Mouse (Mus musculus) MEL (cell line): ENCODE data around the gene Gm11037. TPM values are rescaled to one million over a fixed set of nuclear protein-coding genes. Genes with fewer than 3 reads are reported as not detected.

Experiments
- DNase-seq: peaks from one replicate; pipeline ENCODE4 v3.0.0; 2011; ENCODE audit warnings: low read depth, low spot score
- H3K27ac ChIP-seq: 2 replicates; pipeline ENCODE4 v1.5.1; 2012; ENCODE audit warnings: low read depth, mild to moderate bottlenecking, control low read depth, low read length, moderate library complexity; ENCODE audit not compliant: control insufficient read depth
- H3K27me3 ChIP-seq, 2 experiments: fragments of 150-350 bp in 1 of 2; sonication (generic) in 1 of 2; 2 replicates each; pipeline ENCODE4 v1.6.1; 2012; ENCODE audit warnings: low read length in 2 of 2, mild to moderate bottlenecking in 2 of 2, improper control_type of control experiment in 1 of 2, moderate library complexity in 1 of 2; ENCODE audit not compliant: insufficient read depth in 2 of 2, control insufficient read depth in 1 of 2
- H3K36me3 ChIP-seq, 2 experiments: 2 replicates each; pipeline ENCODE4 v1.6.1; 2012 to 2014; ENCODE audit warnings: low read length in 2 of 2, improper control_type of control experiment in 1 of 2, inconsistent platforms in 1 of 2, mild to moderate bottlenecking in 1 of 2; ENCODE audit not compliant: insufficient read depth in 2 of 2, control insufficient read depth in 1 of 2
- H3K4me1 ChIP-seq, 2 experiments: fragments of 150-350 bp in 1 of 2; sonication (generic) in 1 of 2; 2 replicates each; pipeline ENCODE4 v1.6.1; 2012; ENCODE audit warnings: low read length in 2 of 2, improper control_type of control experiment in 1 of 2, mild to moderate bottlenecking in 1 of 2; ENCODE audit not compliant: insufficient read depth in 2 of 2, control insufficient read depth in 1 of 2
- H3K4me3 ChIP-seq, 2 experiments: fragments of 150-350 bp in 1 of 2; sonication (generic) in 1 of 2; 2 replicates each; pipeline ENCODE4 v1.5.1; 2012; ENCODE audit warnings: low read depth in 2 of 2, low read length in 2 of 2, mild to moderate bottlenecking in 2 of 2, moderate library complexity in 2 of 2, control low read depth in 1 of 2, improper control_type of control experiment in 1 of 2; ENCODE audit not compliant: control insufficient read depth in 1 of 2, insufficient read depth in 1 of 2
- H3K79me2 ChIP-seq: 2 replicates; pipeline ENCODE4 v1.6.1; 2012; ENCODE audit warnings: mild to moderate bottlenecking, low read length, moderate library complexity; ENCODE audit not compliant: control insufficient read depth, poor library complexity, insufficient read depth
- H3K9ac ChIP-seq: 2 replicates; pipeline ENCODE4 v1.6.1; 2012; ENCODE audit warnings: low read depth, mild to moderate bottlenecking, control low read depth, low read length, moderate library complexity; ENCODE audit not compliant: control insufficient read depth, poor library complexity, severe bottlenecking
- H3K9me3 ChIP-seq: fragments of 150-350 bp; sonication (generic); replicated peaks from 2 replicates; pipeline ENCODE4 v1.6.1; 2012; ENCODE audit warnings: mild to moderate bottlenecking, low read length, improper control_type of control experiment, moderate library complexity; ENCODE audit not compliant: insufficient read depth
- BHLHE40 ChIP-seq: IDR thresholded peaks from 2 replicates; pipeline ENCODE4 v1.6.1; 2012; ENCODE audit warnings: low read depth, mild to moderate bottlenecking, inconsistent platforms, low read length, improper control_type of control experiment, borderline replicate concordance
- CTCF ChIP-seq, 3 experiments: IDR thresholded peaks in 2 of 3; conservative IDR thresholded peaks in 1 of 3; 2 replicates each; pipeline ENCODE4 v1.5.1; 2011 to 2012; ENCODE audit warnings: low read length in 3 of 3, low read depth in 2 of 3, mild to moderate bottlenecking in 2 of 3, improper control_type of control experiment in 1 of 3, inconsistent platforms in 1 of 3, mixed read lengths in 1 of 3, moderate library complexity in 1 of 3; ENCODE audit not compliant: control insufficient read depth in 1 of 3, insufficient read depth in 1 of 3, poor library complexity in 1 of 3, severe bottlenecking in 1 of 3
- EP300 ChIP-seq, 2 experiments: IDR thresholded peaks; 2 replicates each; pipeline ENCODE4 v1.6.1; 2011; ENCODE audit warnings: improper control_type of control experiment in 2 of 2, low read length in 2 of 2, low read depth in 1 of 2, mild to moderate bottlenecking in 1 of 2
- ETS1 ChIP-seq: IDR thresholded peaks from 2 replicates; pipeline ENCODE4 v1.6.1; 2012; ENCODE audit warnings: low read depth, mild to moderate bottlenecking, inconsistent platforms, low read length, improper control_type of control experiment, moderate library complexity
- GATA1 ChIP-seq: IDR thresholded peaks from 2 replicates; pipeline ENCODE4 v1.6.1; 2011; ENCODE audit warnings: low read depth, low read length, improper control_type of control experiment
- HCFC1 ChIP-seq: IDR thresholded peaks from 2 replicates; pipeline ENCODE4 v1.6.1; 2012; ENCODE audit warnings: low read depth, mild to moderate bottlenecking, inconsistent platforms, low read length, improper control_type of control experiment, moderate library complexity
- JUND ChIP-seq: IDR thresholded peaks from 2 replicates; pipeline ENCODE4 v1.6.1; 2011; ENCODE audit warnings: low read depth, mild to moderate bottlenecking, improper control_type of control experiment, low read length
- KAT2A ChIP-seq: conservative IDR thresholded peaks from 2 replicates; pipeline ENCODE4 v1.6.1; 2012; ENCODE audit warnings: low read depth, low read length, improper control_type of control experiment, inconsistent platforms
- MEF2A ChIP-seq: IDR thresholded peaks from 2 replicates; pipeline ENCODE4 v1.6.1; 2014; ENCODE audit warnings: low read depth, mild to moderate bottlenecking, inconsistent platforms, low read length, improper control_type of control experiment; ENCODE audit not compliant: poor library complexity, insufficient replicate concordance, severe bottlenecking; ENCODE audit errors: extremely low read depth
- MYB ChIP-seq: IDR thresholded peaks from 2 replicates; pipeline ENCODE4 v1.6.1; 2011; ENCODE audit warnings: mild to moderate bottlenecking, low read depth, low read length, improper control_type of control experiment
- MYC ChIP-seq: IDR thresholded peaks from 2 replicates; pipeline ENCODE4 v1.6.1; 2011; ENCODE audit warnings: low read depth, mild to moderate bottlenecking, low read length, improper control_type of control experiment, moderate library complexity
- NELFE ChIP-seq: IDR thresholded peaks from 2 replicates; pipeline ENCODE4 v1.6.1; 2011; ENCODE audit warnings: low read depth, low read length, improper control_type of control experiment
- NRF1 ChIP-seq: IDR thresholded peaks from 2 replicates; pipeline ENCODE4 v1.6.1; 2014; ENCODE audit warnings: low read depth, mild to moderate bottlenecking, inconsistent platforms, low read length, improper control_type of control experiment, moderate library complexity; ENCODE audit not compliant: poor library complexity, insufficient read depth, severe bottlenecking
- POLR2AphosphoS2 ChIP-seq: IDR thresholded peaks from 2 replicates; pipeline ENCODE4 v1.6.1; 2011; ENCODE audit warnings: low read length, improper control_type of control experiment
- TCF12 ChIP-seq: IDR thresholded peaks from 2 replicates; pipeline ENCODE4 v1.6.1; 2014; ENCODE audit warnings: low read depth, mild to moderate bottlenecking, inconsistent platforms, low read length, improper control_type of control experiment, moderate library complexity
- UBTF ChIP-seq: IDR thresholded peaks from 2 replicates; pipeline ENCODE4 v1.6.1; 2012; ENCODE audit warnings: low read depth, mild to moderate bottlenecking, inconsistent platforms, low read length, improper control_type of control experiment, moderate library complexity, borderline replicate concordance; ENCODE audit not compliant: insufficient read depth
- USF1 ChIP-seq: IDR thresholded peaks from 2 replicates; pipeline ENCODE4 v1.6.1; 2014; ENCODE audit warnings: low read depth, mild to moderate bottlenecking, inconsistent platforms, low read length, improper control_type of control experiment, moderate library complexity
- USF2 ChIP-seq, 2 experiments: IDR thresholded peaks; 2 replicates each; pipeline ENCODE4 v1.6.1; 2011 to 2012; ENCODE audit warnings: improper control_type of control experiment in 2 of 2, low read length in 2 of 2, borderline replicate concordance in 1 of 2, inconsistent platforms in 1 of 2, low read depth in 1 of 2, mild to moderate bottlenecking in 1 of 2; ENCODE audit not compliant: insufficient read depth in 1 of 2
- ZKSCAN1 ChIP-seq: IDR thresholded peaks from 2 replicates; pipeline ENCODE4 v1.6.1; 2012; ENCODE audit warnings: low read depth, mild to moderate bottlenecking, inconsistent platforms, low read length, improper control_type of control experiment, moderate library complexity
- ZMIZ1 ChIP-seq: IDR thresholded peaks from 2 replicates; pipeline ENCODE4 v1.6.1; 2012; ENCODE audit warnings: low read depth, mild to moderate bottlenecking, inconsistent platforms, low read length, improper control_type of control experiment, moderate library complexity
- polyA plus RNA-seq, 2 experiments: library from polyadenylated mRNA; stranded (reverse) in 1 of 2; unstranded in 1 of 2; fragments of >175 nt in 1 of 2; fragments of >200 nt in 1 of 2; gene quantifications; 2 replicates each; pipeline versions ENCODE4 v1.2.1 to v1.2.4; 2012; ENCODE audit warnings: low replicate concordance in 2 of 2, low read depth in 1 of 2; ENCODE audit not compliant: insufficient read length in 2 of 2, insufficient read depth in 1 of 2, missing spikeins in 1 of 2
- total RNA-seq: library from RNA; depleted of rRNA; stranded (reverse); fragments of 300-350 nt; gene quantifications from 2 replicates; pipeline ENCODE4 v1.2.3, GENCODE M21; 2012

The Gm11037 gene
- total and polyA plus RNA-seq, 3 experiments = not detected

DNA sequence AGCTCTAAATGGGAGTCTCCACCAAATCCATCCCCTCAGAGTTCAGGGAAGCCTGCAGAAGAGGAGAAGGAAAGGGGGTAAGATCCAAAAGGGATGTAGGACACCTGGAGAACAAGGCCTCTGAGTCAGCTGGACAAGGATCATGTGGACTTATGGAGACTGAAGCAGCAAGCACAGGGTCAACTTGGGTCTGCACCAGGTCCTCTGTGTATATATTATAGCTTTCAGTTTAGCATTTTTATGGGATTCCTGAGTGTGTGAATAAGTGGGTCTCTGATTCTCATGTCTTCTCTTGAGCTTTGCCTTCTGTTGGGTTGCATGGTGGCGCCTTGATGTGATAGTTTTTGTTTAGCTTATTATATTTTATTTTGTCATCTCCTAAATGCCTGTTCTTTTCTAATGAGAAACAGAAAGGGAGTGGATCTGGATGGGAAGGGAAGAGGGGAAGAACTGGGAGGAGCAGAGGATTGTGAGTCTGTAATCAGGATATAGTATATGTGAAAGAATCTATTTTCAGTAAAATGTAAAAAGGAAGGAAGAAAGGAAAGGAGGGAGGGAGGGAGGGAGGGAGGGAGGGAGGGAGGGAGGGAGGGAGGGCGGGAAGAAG, 14.2 kb upstream of the Gm11037 start:
- Histone ChIP-seq H3K79me2 (no peaks in the 10 kb centered on the region), H3K4me1 (no peaks in the 10 kb centered on the region), H3K9me3 (no peaks in the 10 kb centered on the region), H3K36me3 (no peaks in the 10 kb centered on the region), H3K9ac (no peak overlapping the region), H3K27ac (no peak overlapping the region), H3K4me3 (no peak overlapping the region), H3K27me3 (no peaks in the 10 kb centered on the region; a peak in 2 of 4 replicates)
- DNase-seq = no peak
- TF ChIP-seq TCF12 = no peak
- no peak for TF ChIP-seq USF1
- no peak for TF ChIP-seq NELFE
- TF ChIP-seq NRF1 = no peak
- no peak for TF ChIP-seq MYC
- no peak for TF ChIP-seq CTCF (IDR thresholded peaks at IDR 0.05 in 2 of 3, conservative IDR thresholded peaks at IDR 0.05 in 1 of 3; ENCODE audit: control insufficient read depth in 1 of 3, insufficient read depth in 1 of 3, low read depth in 2 of 3, low read length in 3 of 3, poor library complexity in 1 of 3, severe bottlenecking in 1 of 3)
- TF ChIP-seq KAT2A = no peak
- TF ChIP-seq ZMIZ1 = no peak
- no peak for TF ChIP-seq ZKSCAN1
- TF ChIP-seq MYB = no peak
- TF ChIP-seq MEF2A = no peak
- no peak for TF ChIP-seq JUND
- TF ChIP-seq EP300 (IDR thresholded peaks at IDR 0.05; ENCODE audit: low read depth in 1 of 2, low read length in 2 of 2) = no peak
- no peak for TF ChIP-seq HCFC1
- no peak for TF ChIP-seq GATA1
- no peak for TF ChIP-seq UBTF
- TF ChIP-seq USF2 (IDR thresholded peaks at IDR 0.05; ENCODE audit: borderline replicate concordance in 1 of 2, insufficient read depth in 1 of 2, low read depth in 1 of 2, low read length in 2 of 2) = no peak
- TF ChIP-seq POLR2AphosphoS2 = no peak
- no peak for TF ChIP-seq ETS1
- no peak for TF ChIP-seq BHLHE40
- TF ChIP-seq, all 39 proteins: peak for 0
